Mouse (Mus musculus): ENCODE data around the gene Kif19a. TPM values are rescaled to one million over a fixed set of nuclear protein-coding genes. Genes with fewer than 3 reads are reported as not detected.
A peak's percentile ranks its signal among the peaks of the same experiment; 100 is the strongest.

Gene Kif19a
- polyA plus RNA-seq (2015; fragmentation: Nextera tagmentation; extraction: Ambion mirVana): 0.29 and 0.40 TPM in 2 replicates

DNA sequence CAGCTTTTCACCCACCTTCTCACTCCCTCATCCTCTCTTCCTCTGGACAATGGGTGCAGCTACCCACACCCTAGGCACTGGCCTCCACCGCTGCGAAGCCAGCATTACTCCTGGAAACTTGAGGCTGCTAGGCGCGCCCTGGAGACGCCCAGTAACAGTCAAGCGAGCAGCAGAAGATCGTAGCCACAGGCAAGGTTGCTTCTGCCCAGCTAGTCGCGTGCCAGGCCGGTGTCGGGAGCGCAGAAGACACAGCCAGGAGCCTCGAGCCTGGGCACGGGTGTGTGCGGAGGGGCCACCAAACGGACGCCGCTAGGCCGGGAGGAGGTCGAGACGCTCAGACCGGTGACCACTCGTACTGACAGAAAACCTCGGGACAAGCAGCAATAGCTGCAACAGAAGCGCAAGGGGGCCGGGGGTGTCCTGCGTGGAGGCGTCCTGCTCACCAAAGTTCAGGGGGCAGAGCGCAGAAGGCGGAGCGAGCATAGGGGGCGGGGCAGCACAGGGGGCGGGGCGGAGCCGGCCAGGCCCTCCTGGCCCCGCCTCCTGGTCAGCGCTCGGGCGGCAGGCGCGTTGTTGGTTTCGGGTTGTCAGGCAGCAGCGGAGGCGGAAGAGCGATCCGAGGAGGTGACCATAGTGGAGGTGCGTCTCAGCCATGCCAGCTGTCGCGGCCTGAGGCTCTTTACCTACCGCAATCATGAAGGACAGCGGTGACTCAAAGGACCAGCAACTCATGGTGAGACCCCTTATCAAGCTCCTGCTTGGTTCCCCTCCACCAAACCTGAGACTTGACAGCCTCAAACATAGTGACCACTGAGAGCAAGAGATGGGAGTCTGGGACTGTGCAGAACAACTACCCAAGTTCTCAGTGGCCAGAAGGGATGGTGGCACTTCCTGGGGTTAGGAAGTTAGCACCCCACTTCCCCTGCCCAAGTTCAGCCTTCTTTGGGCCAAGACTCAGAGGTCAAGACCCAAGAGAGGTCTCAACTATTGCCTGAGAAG is at the start of gene Kif19a:
Gene Kif19a (plus strand): TSS at position 569 of the 999 bp plus-strand sequence.
- no peak within 1 kb of the TSS for H3K27ac ChIP-seq
- peaks cover 27% of the 10 kb centered on the region for H3K27me3 ChIP-seq
- H3K36me3 ChIP-seq: no peaks in the 10 kb centered on the region
- H3K4me3 ChIP-seq: peak within 1 kb of the TSS; percentile 52
- WGBS: 3% methylated on average over 51 of the region's 51 CpGs
- H3K9me3 ChIP-seq: no peaks in the 10 kb centered on the region
- peaks cover 9% of the 10 kb centered on the region for H3K4me1 ChIP-seq
- peak within 1 kb of the TSS; percentile 91 for H3K4me2 ChIP-seq
- H3K9ac ChIP-seq: peak within 1 kb of the TSS; percentile 31; the same call in 1 of the 2 replicates
- ATAC-seq (ENCODE audit: borderline replicate concordance, extremely low read depth, low FRiP score, low TSS enrichment): peak; percentile 76

- no peak for ATAC-seq (ENCODE audit: borderline replicate concordance, extremely low read depth, low FRiP score, low TSS enrichment)
These were observed 49.7 kb upstream of the Kif19a start for GRCm38 (mm10) chr11:114715531-114715930.

DNA sequence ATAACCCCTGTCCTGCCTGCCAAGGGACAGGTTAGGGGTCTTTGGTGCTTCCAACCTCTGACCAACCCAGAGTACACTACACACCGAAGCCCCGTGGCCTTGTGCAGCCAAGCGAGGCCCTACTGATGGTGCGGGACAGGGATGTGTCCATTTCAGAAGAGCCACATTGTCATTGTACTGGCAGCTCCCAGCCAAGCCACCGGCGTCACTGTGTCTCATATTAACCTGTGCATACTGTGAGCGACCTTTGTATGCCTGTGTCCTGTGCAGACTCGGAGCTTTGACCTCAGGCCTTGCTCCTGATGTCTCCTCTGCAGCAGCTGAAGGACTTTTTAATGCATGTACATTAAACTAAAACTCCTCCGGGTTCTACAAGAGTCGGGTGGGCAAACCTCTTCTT is 44.7 kb upstream of the Kif19a start:
- no peak overlapping the region for H3K9ac ChIP-seq
- ATAC-seq (ENCODE audit: borderline replicate concordance, extremely low read depth, low FRiP score, low TSS enrichment): no peak
- H3K4me3 ChIP-seq: no peak overlapping the region
- H3K9me3 ChIP-seq: no peaks in the 10 kb centered on the region
- H3K27me3 ChIP-seq: no peaks in the 10 kb centered on the region
- H3K36me3 ChIP-seq: no peaks in the 10 kb centered on the region
- no peak overlapping the region for H3K27ac ChIP-seq
- no peak overlapping the region for H3K4me2 ChIP-seq
- H3K4me1 ChIP-seq: peaks cover 8% of the 10 kb centered on the region
- WGBS: 84% methylated on average over 10 of the region's 10 CpGs

More at GRCm38 (mm10) chr11:114715531-114715930, 49.7 kb upstream of the Kif19a start:
- H3K36me3 ChIP-seq: no peaks in the 10 kb centered on the region
- H3K4me3 ChIP-seq: no peak overlapping the region
- H3K9me3 ChIP-seq: no peaks in the 10 kb centered on the region
- H3K27me3 ChIP-seq: no peaks in the 10 kb centered on the region
- no peaks in the 10 kb centered on the region for H3K4me1 ChIP-seq
- 54% methylated on average over 7 of the region's 7 CpGs for WGBS
- no peak overlapping the region for H3K27ac ChIP-seq
- no peak overlapping the region for H3K4me2 ChIP-seq
- H3K9ac ChIP-seq: no peak overlapping the region

DNA sequence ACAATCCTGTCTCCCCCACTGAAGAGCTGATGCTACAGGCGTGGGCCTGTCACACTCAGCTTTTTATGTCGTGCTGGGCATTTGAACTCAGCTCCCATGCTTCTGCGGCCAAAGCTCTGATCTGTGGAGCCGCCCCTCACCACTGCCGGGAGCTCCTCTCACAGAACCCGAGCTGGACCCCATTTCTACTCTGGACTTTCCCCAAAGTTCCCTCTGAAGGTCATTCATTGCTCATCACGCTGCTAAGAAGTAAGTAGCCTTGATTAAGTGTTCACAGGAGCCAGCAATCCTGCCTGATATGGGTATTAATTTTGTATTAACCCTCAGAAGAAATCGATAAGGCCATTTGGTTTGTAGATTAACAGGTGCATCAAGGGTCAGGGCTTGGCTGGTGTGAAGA is 42.8 kb upstream of the Kif19a start:
- no peaks in the 10 kb centered on the region for H3K9me3 ChIP-seq

DNA sequence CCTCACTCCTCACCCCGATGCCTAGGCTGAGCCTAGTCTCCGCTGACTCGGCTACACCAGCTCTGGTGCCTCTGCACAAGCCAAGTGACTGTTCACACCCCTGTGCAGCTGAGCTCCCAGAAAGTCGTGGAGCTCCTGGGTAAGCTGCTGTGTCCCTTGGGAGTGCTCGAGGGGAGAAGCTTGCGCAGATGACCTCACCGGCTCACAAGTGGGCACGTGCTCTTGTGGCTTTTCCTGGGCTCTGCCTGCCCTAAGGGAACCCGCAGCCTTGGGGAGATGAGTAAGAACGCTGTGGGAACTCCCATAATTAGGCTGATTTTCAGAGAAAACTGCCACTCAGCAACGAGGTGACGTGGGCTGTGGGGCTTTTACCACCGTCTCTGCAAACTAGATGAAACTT is 42.2 kb upstream of the Kif19a start:
- ATAC-seq (ENCODE audit: borderline replicate concordance, extremely low read depth, low FRiP score, low TSS enrichment): no peak
- Histone ChIP-seq H3K4me1 (peaks cover 15% of the 10 kb centered on the region), H3K9me3 (no peaks in the 10 kb centered on the region), H3K4me3 (no peak overlapping the region), H3K27ac (no peak overlapping the region), H3K27me3 (no peaks in the 10 kb centered on the region), H3K4me2 (no peak overlapping the region), H3K9ac (no peak overlapping the region), H3K36me3 (no peaks in the 10 kb centered on the region)
- 67% methylated on average over 13 of the region's 13 CpGs for WGBS

More for the DNA sequence above, 42.8 kb upstream of the Kif19a start:
- H3K27ac ChIP-seq: no peak overlapping the region
- H3K4me1 ChIP-seq: peaks cover 11% of the 10 kb centered on the region
- H3K9ac ChIP-seq: no peak overlapping the region
- 82% methylated on average over 8 of the region's 8 CpGs for WGBS
- H3K27me3 ChIP-seq: no peaks in the 10 kb centered on the region
- H3K36me3 ChIP-seq: no peaks in the 10 kb centered on the region
- no peak overlapping the region for H3K4me2 ChIP-seq
- H3K4me3 ChIP-seq: no peak overlapping the region
- no peak for ATAC-seq (ENCODE audit: borderline replicate concordance, extremely low read depth, low FRiP score, low TSS enrichment)

DNA sequence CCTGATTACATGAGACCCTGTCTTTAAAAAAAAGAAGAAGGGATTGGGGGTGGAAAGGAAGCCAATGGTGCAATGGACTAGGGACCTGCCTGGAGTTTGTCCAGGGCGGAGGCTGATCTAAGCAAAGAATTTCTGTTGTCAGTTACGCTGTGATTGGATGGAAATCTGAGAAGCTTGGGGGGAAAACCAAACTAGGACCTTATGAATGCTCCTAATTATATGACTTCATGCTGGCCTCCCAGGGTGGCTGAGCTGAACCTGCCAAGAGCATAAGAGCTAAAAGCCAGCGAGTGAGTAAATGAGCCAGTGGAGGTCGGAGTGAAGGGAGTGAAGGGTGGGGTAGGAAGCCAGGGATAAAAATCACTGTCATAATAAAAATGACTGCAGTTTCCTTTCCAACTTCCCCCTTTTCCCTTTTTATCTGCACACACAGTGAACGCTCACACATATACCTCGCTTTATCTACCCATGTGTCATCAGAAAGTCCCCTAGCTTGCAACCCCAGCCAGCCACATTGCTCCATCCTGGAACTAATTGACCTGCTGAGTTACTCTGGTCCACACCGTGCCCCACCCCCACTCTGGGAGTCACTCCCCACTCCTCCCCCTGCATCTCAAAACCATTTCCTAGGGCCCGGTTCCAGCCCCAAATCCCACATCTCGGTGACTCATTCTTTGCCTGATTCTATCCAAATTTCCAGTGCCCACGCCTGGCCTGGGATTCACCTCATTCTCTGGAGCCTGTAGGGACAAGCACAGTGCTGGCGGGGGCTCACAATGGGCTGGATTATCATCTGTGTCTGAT is 40.2 kb upstream of the Kif19a start:
- 47% methylated on average over 11 of the region's 11 CpGs for WGBS
- H3K9ac ChIP-seq: no peak overlapping the region
- ATAC-seq (ENCODE audit: borderline replicate concordance, extremely low read depth, low FRiP score, low TSS enrichment): no peak
- H3K4me2 ChIP-seq: no peak overlapping the region
- no peaks in the 10 kb centered on the region for H3K9me3 ChIP-seq
- H3K4me1 ChIP-seq: peaks cover 18% of the 10 kb centered on the region
- no peak overlapping the region for H3K4me3 ChIP-seq
- no peaks in the 10 kb centered on the region for H3K27me3 ChIP-seq
- peak overlapping the region; percentile 15 for H3K27ac ChIP-seq
- H3K36me3 ChIP-seq: no peaks in the 10 kb centered on the region

- WGBS: 7% methylated on average over 34 of the region's 34 CpGs
- peak; percentile 77 for ATAC-seq (ENCODE audit: borderline replicate concordance, extremely low read depth, low FRiP score, low TSS enrichment)
- Histone ChIP-seq H3K9ac (no peak within 1 kb of the TSS), H3K4me1 (peaks cover 18% of the 10 kb centered on the region), H3K4me3 (peak within 1 kb of the TSS; percentile 31), H3K27ac (no peak within 1 kb of the TSS), H3K9me3 (no peaks in the 10 kb centered on the region), H3K4me2 (peak within 1 kb of the TSS; percentile 56), H3K36me3 (no peaks in the 10 kb centered on the region), H3K27me3 (no peaks in the 10 kb centered on the region)
These were observed 38.0 kb upstream of the Kif19a start, which contains the start of gene Dnaic2 for GRCm38 (mm10) chr11:114726965-114727825. Gene Dnaic2 (plus strand): TSS chr11:114727408.

- no peak for ATAC-seq (ENCODE audit: borderline replicate concordance, extremely low read depth, low FRiP score, low TSS enrichment)
- Histone ChIP-seq H3K36me3 (no peaks in the 10 kb centered on the region), H3K27ac (no peak overlapping the region), H3K9ac (no peak overlapping the region), H3K4me3 (no peak overlapping the region), H3K9me3 (no peaks in the 10 kb centered on the region), H3K27me3 (no peaks in the 10 kb centered on the region), H3K4me1 (peaks cover 18% of the 10 kb centered on the region), H3K4me2 (peak overlapping the region; percentile 56)
- WGBS: 29% methylated on average over 5 of the region's 5 CpGs
These were observed 37.4 kb upstream of the Kif19a start for GRCm38 (mm10) chr11:114727826-114728186.

DNA sequence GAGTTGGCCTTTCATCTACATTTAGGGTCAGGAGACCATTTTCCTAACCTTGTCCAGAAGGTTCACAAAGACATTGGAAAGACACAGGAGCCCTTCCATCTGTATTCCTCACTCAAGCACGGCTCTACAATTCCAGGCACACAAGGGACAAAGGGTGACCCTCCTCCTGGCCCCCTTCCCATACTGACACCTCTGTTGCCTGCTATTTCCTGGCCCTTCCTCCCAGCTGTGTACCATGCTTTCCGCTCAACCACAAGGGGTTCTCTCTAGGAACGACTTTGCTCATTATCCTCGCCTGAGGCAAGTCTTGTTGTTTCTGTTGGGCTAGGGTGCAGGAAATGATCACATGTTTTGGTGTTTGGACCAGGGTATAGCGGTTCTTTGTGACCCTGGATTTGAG is 36.9 kb upstream of the Kif19a start:
- ATAC-seq (ENCODE audit: borderline replicate concordance, extremely low read depth, low FRiP score, low TSS enrichment): no peak
- no peak overlapping the region for H3K27ac ChIP-seq
- no peak overlapping the region for H3K4me2 ChIP-seq
- H3K9ac ChIP-seq: no peak overlapping the region
- H3K9me3 ChIP-seq: no peaks in the 10 kb centered on the region
- WGBS: 36% methylated on average over 5 of the region's 5 CpGs
- no peaks in the 10 kb centered on the region for H3K27me3 ChIP-seq
- H3K4me3 ChIP-seq: no peak overlapping the region
- H3K4me1 ChIP-seq: peaks cover 18% of the 10 kb centered on the region
- H3K36me3 ChIP-seq: no peaks in the 10 kb centered on the region

- no peak overlapping the region for H3K4me3 ChIP-seq
- 41% methylated on average over 6 of the region's 6 CpGs for WGBS
- no peak overlapping the region for H3K4me2 ChIP-seq
- no peak overlapping the region for H3K9ac ChIP-seq
- no peaks in the 10 kb centered on the region for H3K9me3 ChIP-seq
- H3K27me3 ChIP-seq: no peaks in the 10 kb centered on the region
- no peak overlapping the region for H3K27ac ChIP-seq
- H3K36me3 ChIP-seq: no peaks in the 10 kb centered on the region
- peaks cover 15% of the 10 kb centered on the region for H3K4me1 ChIP-seq
- ATAC-seq (ENCODE audit: borderline replicate concordance, extremely low read depth, low FRiP score, low TSS enrichment): no peak
These were observed 35.3 kb upstream of the Kif19a start for GRCm38 (mm10) chr11:114729832-114730363.

DNA sequence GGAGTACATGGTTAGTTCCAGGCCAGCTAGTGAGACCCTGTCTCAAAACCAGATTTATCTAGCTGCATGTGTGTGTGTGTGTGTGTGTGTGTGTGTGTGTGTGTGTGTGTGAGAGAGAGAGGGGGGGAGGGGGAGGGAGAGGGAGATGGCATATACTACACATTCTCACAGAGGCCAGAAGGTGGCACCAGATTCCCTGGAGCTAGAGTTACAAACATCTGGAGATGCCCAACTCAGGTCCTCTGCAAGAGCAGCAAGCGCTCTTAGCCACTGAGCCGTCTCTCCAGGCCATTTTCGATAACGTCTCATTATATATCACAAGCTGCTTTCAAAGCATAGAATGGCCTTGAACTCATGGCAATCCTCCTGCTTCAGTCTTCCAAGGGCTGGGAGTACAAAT is 33.5 kb upstream of the Kif19a start:
- WGBS: 74% methylated on average over 4 of the region's 4 CpGs
- Histone ChIP-seq H3K36me3 (no peaks in the 10 kb centered on the region), H3K27me3 (no peaks in the 10 kb centered on the region), H3K4me2 (no peak overlapping the region), H3K9ac (no peak overlapping the region), H3K27ac (no peak overlapping the region), H3K9me3 (no peaks in the 10 kb centered on the region), H3K4me1 (peaks cover 10% of the 10 kb centered on the region), H3K4me3 (no peak overlapping the region)
- no peak for ATAC-seq (ENCODE audit: borderline replicate concordance, extremely low read depth, low FRiP score, low TSS enrichment)
